Comparison of ENCODE assay signal across 18 mouse cellular contexts in genomic region chr7:68978576-68978975, GRCm38 (mm10).
DNase-seq lines count a peak whose midpoint lies in the region; ATAC-seq lines count a peak whose summit lies in the region.
"Had no signal": no experiment of that assay in that cellular context is flagged by ENCODE, and none has a peak within 500 bp of the region (broad histone marks: within the 10 kb centered on the region; RNA-seq: fewer than 3 reads in every experiment).

No protein-coding gene starts in this region.

- H3K27ac ChIP-seq in hindbrain, embryonic 11.5 days (ENCODE audit: low read depth, low read length) = no peak overlapping the region
- H3K27ac ChIP-seq in hindbrain, embryonic 10.5 days = no peak overlapping the region; the same call in 1 of the 2 replicates
- no peak overlapping the region for H3K27ac ChIP-seq in lung, embryonic 16.5 days (ENCODE audit: low read length)
- H3K27ac ChIP-seq: embryonic facial prominence, embryonic 12.5 days; heart, embryonic 15.5 days; hindbrain, embryonic 15.5 days; layer of hippocampus, adult 2 months; macrophage had no signal

- no peaks in the 10 kb centered on the region for H3K36me3 ChIP-seq in hindbrain, embryonic 11.5 days (ENCODE audit: control insufficient read depth, insufficient read depth, low read length)
- no peaks in the 10 kb centered on the region for H3K36me3 ChIP-seq in hindbrain, embryonic 10.5 days
- H3K36me3 ChIP-seq in lung, embryonic 16.5 days (ENCODE audit: control insufficient read depth, insufficient read depth, low read length) = no peaks in the 10 kb centered on the region
- H3K36me3 ChIP-seq: embryonic facial prominence, embryonic 12.5 days; forebrain, embryonic 15.5 days; heart, embryonic 15.5 days; hindbrain, embryonic 15.5 days had no signal

- no peak for ATAC-seq in hindbrain, embryonic 11.5 days (ENCODE audit: low FRiP score)
- ATAC-seq in lung, embryonic 16.5 days (ENCODE audit: low read depth) = no peak
- ATAC-seq: forebrain, embryonic 15.5 days; Patski had no signal

- no peaks in the 10 kb centered on the region for H3K27me3 ChIP-seq in hindbrain, embryonic 11.5 days (ENCODE audit: control insufficient read depth, insufficient read depth, low read length)
- H3K27me3 ChIP-seq in hindbrain, embryonic 10.5 days (ENCODE audit: insufficient read depth, poor library complexity, severe bottlenecking) = no peaks in the 10 kb centered on the region; the same call in 1 of the 2 replicates
- H3K27me3 ChIP-seq in lung, embryonic 16.5 days (ENCODE audit: control insufficient read depth, insufficient read depth, low read depth, low read length) = no peaks in the 10 kb centered on the region
- H3K27me3 ChIP-seq: embryonic facial prominence, embryonic 12.5 days; forebrain, embryonic 15.5 days; heart, embryonic 15.5 days; hindbrain, embryonic 15.5 days had no signal

- no peak overlapping the region for H3K9ac ChIP-seq in hindbrain, embryonic 11.5 days (ENCODE audit: low read depth, low read length)
- no peak overlapping the region for H3K9ac ChIP-seq in lung, embryonic 16.5 days (ENCODE audit: low read length)
- H3K9ac ChIP-seq: embryonic facial prominence, embryonic 12.5 days; forebrain, embryonic 15.5 days; heart, embryonic 15.5 days; hindbrain, embryonic 15.5 days had no signal

- no peaks in the 10 kb centered on the region for H3K9me3 ChIP-seq in hindbrain, embryonic 11.5 days (ENCODE audit: control insufficient read depth, low read length)
- H3K9me3 ChIP-seq in hindbrain, embryonic 10.5 days = no peaks in the 10 kb centered on the region
- no peaks in the 10 kb centered on the region for H3K9me3 ChIP-seq in lung, embryonic 16.5 days (ENCODE audit: control insufficient read depth, low read length)
- H3K9me3 ChIP-seq: embryonic facial prominence, embryonic 12.5 days; forebrain, embryonic 15.5 days; heart, embryonic 15.5 days; hindbrain, embryonic 15.5 days had no signal

- peak; percentile 7 for DNase-seq in hindbrain, embryonic 11.5 days (ENCODE audit: low spot score)
- DNase-seq in hindbrain, embryonic 10.5 days (ENCODE audit: low spot score) = no peak
- no peak for DNase-seq in lung, adult 18-20 months
- DNase-seq in NIH3T3 (ENCODE audit: low read depth) = peak; percentile 66
- peak; percentile 7 for DNase-seq in skeletal muscle tissue, adult 2 months (ENCODE audit: low read depth, low spot score)
- DNase-seq in cerebellum, postnatal 10 days = no peak
- DNase-seq: adrenal gland, adult 8-10 months; cerebellum, postnatal 14 days; spleen, adult 18-20 months; thymus, adult 2 months had no signal

- no peak overlapping the region for H3K4me2 ChIP-seq in hindbrain, embryonic 11.5 days (replicated peaks; ENCODE audit: low read depth, low read length)
- H3K4me2 ChIP-seq in lung, embryonic 16.5 days (ENCODE audit: low read depth, low read length) = peak overlapping the region; percentile 28; the same call in 1 of the 2 replicates
- H3K4me2 ChIP-seq: embryonic facial prominence, embryonic 12.5 days; forebrain, embryonic 15.5 days; heart, embryonic 15.5 days; hindbrain, embryonic 15.5 days had no signal

- WGBS in hindbrain, embryonic 11.5 days = 50% methylated on average over 4 of the region's 4 CpGs
- WGBS in hindbrain, embryonic 10.5 days = 35% methylated on average over 4 of the region's 4 CpGs
- WGBS in lung, embryonic 16.5 days = 38% methylated on average over 4 of the region's 4 CpGs

- H3K4me1 ChIP-seq in hindbrain, embryonic 11.5 days (replicated peaks; ENCODE audit: control insufficient read depth, insufficient read depth, low read length) = no peaks in the 10 kb centered on the region
- H3K4me1 ChIP-seq in hindbrain, embryonic 10.5 days (replicated peaks) = peaks cover 47% of the 10 kb centered on the region
- peaks cover 5% of the 10 kb centered on the region for H3K4me1 ChIP-seq in lung, embryonic 16.5 days (replicated peaks; ENCODE audit: control insufficient read depth, insufficient read depth, low read length)
- H3K4me1 ChIP-seq: embryonic facial prominence, embryonic 12.5 days; heart, embryonic 15.5 days had no signal

- H3K4me3 ChIP-seq in hindbrain, embryonic 11.5 days (ENCODE audit: low read depth, low read length) = no peak overlapping the region
- no peak overlapping the region for H3K4me3 ChIP-seq in hindbrain, embryonic 10.5 days
- peak overlapping the region; percentile 9; the same call in 1 of the 2 replicates for H3K4me3 ChIP-seq in lung, embryonic 16.5 days (ENCODE audit: low read length)
- H3K4me3 ChIP-seq: embryonic facial prominence, embryonic 12.5 days; forebrain, embryonic 15.5 days; heart, embryonic 15.5 days; hindbrain, embryonic 15.5 days; layer of hippocampus, adult 2 months had no signal

Comparison
In these comparisons a context has a peak if more than half of its experiments do, and no peak if none do; other contexts are left out.
1. DNase-seq: peak in hindbrain, embryonic 11.5 days (single experiment), NIH3T3 (single experiment) and skeletal muscle tissue, adult 2 months (single experiment); none in hindbrain, embryonic 10.5 days (single experiment), lung, adult 18-20 months (0 of 2) and cerebellum, postnatal 10 days (0 of 2).